Mouse (Mus musculus): Measurements from ENCODE around the gene Foxs1. TPM values are rescaled to one million over a fixed set of nuclear protein-coding genes. Genes with fewer than 3 reads are reported as not detected.

Gene Foxs1
- polyA plus RNA-seq, 1 experiment from 2014 or later = 9.3 TPM

- Histone ChIP-seq H3K9me3 (ENCODE audit: control insufficient read depth, low read length) (no peaks in the 10 kb centered on the region), H3K4me3 (ENCODE audit: low read length) (no peak overlapping the region), H3K9ac (ENCODE audit: low read length) (no peak overlapping the region), H3K4me1 (replicated peaks; ENCODE audit: control insufficient read depth, insufficient read depth, low read length) (peaks cover 6% of the 10 kb centered on the region; the same call in 1 of the 2 replicates), H3K27ac (ENCODE audit: low read length) (no peak overlapping the region), H3K27me3 (ENCODE audit: control insufficient read depth, insufficient read depth, low read depth, low read length) (no peaks in the 10 kb centered on the region), H3K36me3 (ENCODE audit: control insufficient read depth, insufficient read depth, low read length) (no peaks in the 10 kb centered on the region), H3K4me2 (ENCODE audit: low read depth, low read length) (no peak overlapping the region)
- 88% methylated on average over 15 of the region's 15 CpGs for WGBS
- no peak for ATAC-seq (ENCODE audit: low read depth)
Measured at GRCm38 (mm10) chr2:152901296-152901695, 31.7 kb downstream of the Foxs1 start.

- Histone ChIP-seq H3K9ac (ENCODE audit: low read length) (no peak overlapping the region), H3K36me3 (ENCODE audit: control insufficient read depth, insufficient read depth, low read length) (peaks cover 14% of the 10 kb centered on the region), H3K4me3 (ENCODE audit: low read length) (no peak overlapping the region), H3K27ac (ENCODE audit: low read length) (no peak overlapping the region), H3K27me3 (ENCODE audit: control insufficient read depth, insufficient read depth, low read depth, low read length) (no peaks in the 10 kb centered on the region), H3K4me1 (replicated peaks; ENCODE audit: control insufficient read depth, insufficient read depth, low read length) (no peaks in the 10 kb centered on the region), H3K4me2 (ENCODE audit: low read depth, low read length) (no peak overlapping the region), H3K9me3 (ENCODE audit: control insufficient read depth, low read length) (no peaks in the 10 kb centered on the region)
- 58% methylated on average over 6 of the region's 6 CpGs for WGBS
- ATAC-seq (ENCODE audit: low read depth) = no peak
Measured at GRCm38 (mm10) chr2:152899011-152899410, 34.0 kb downstream of the Foxs1 start.

GRCm38 (mm10) chr2:152896926-152897325, 36.1 kb downstream of the Foxs1 start:
- Histone ChIP-seq H3K27me3 (ENCODE audit: control insufficient read depth, insufficient read depth, low read depth, low read length) (no peaks in the 10 kb centered on the region), H3K27ac (ENCODE audit: low read length) (no peak overlapping the region), H3K4me3 (ENCODE audit: low read length) (no peak overlapping the region), H3K4me1 (replicated peaks; ENCODE audit: control insufficient read depth, insufficient read depth, low read length) (no peaks in the 10 kb centered on the region), H3K9me3 (ENCODE audit: control insufficient read depth, low read length) (no peaks in the 10 kb centered on the region), H3K36me3 (ENCODE audit: control insufficient read depth, insufficient read depth, low read length) (peaks cover 33% of the 10 kb centered on the region), H3K9ac (ENCODE audit: low read length) (no peak overlapping the region), H3K4me2 (ENCODE audit: low read depth, low read length) (no peak overlapping the region)
- ATAC-seq (ENCODE audit: low read depth) = no peak
- 77% methylated on average over 3 of the region's 3 CpGs for WGBS

- no peak overlapping the region for H3K9ac ChIP-seq (ENCODE audit: low read length)
- H3K4me1 ChIP-seq (replicated peaks; ENCODE audit: control insufficient read depth, insufficient read depth, low read length) = no peaks in the 10 kb centered on the region
- no peak overlapping the region for H3K4me3 ChIP-seq (ENCODE audit: low read length)
- peaks cover 38% of the 10 kb centered on the region for H3K36me3 ChIP-seq (ENCODE audit: control insufficient read depth, insufficient read depth, low read length)
- no peak overlapping the region for H3K27ac ChIP-seq (ENCODE audit: low read length)
- 89% methylated on average over 9 of the region's 9 CpGs for WGBS
- no peak for ATAC-seq (ENCODE audit: low read depth)
- H3K27me3 ChIP-seq (ENCODE audit: control insufficient read depth, insufficient read depth, low read depth, low read length) = no peaks in the 10 kb centered on the region
- H3K9me3 ChIP-seq (ENCODE audit: control insufficient read depth, low read length) = no peaks in the 10 kb centered on the region
- H3K4me2 ChIP-seq (ENCODE audit: low read depth, low read length) = no peak overlapping the region
Measured at GRCm38 (mm10) chr2:152895834-152896233, 37.2 kb downstream of the Foxs1 start.

- Histone ChIP-seq H3K27ac (ENCODE audit: low read length) (no peak overlapping the region), H3K36me3 (ENCODE audit: control insufficient read depth, insufficient read depth, low read length) (peaks cover 59% of the 10 kb centered on the region), H3K9me3 (ENCODE audit: control insufficient read depth, low read length) (no peaks in the 10 kb centered on the region), H3K9ac (ENCODE audit: low read length) (no peak overlapping the region), H3K4me3 (ENCODE audit: low read length) (no peak overlapping the region), H3K27me3 (ENCODE audit: control insufficient read depth, insufficient read depth, low read depth, low read length) (no peaks in the 10 kb centered on the region), H3K4me1 (replicated peaks; ENCODE audit: control insufficient read depth, insufficient read depth, low read length) (no peaks in the 10 kb centered on the region), H3K4me2 (ENCODE audit: low read depth, low read length) (no peak overlapping the region)
- 87% methylated on average over 5 of the region's 5 CpGs for WGBS
- ATAC-seq (ENCODE audit: low read depth) = no peak
Measured at GRCm38 (mm10) chr2:152888774-152889173, 44.2 kb downstream of the Foxs1 start.

GRCm38 (mm10) chr2:152887230-152887629, 45.8 kb downstream of the Foxs1 start:
- H3K36me3 ChIP-seq (ENCODE audit: control insufficient read depth, insufficient read depth, low read length) = peaks cover 51% of the 10 kb centered on the region
- no peak overlapping the region for H3K4me2 ChIP-seq (ENCODE audit: low read depth, low read length)
- H3K4me1 ChIP-seq (replicated peaks; ENCODE audit: control insufficient read depth, insufficient read depth, low read length) = no peaks in the 10 kb centered on the region
- ATAC-seq (ENCODE audit: low read depth) = no peak
- no peaks in the 10 kb centered on the region for H3K27me3 ChIP-seq (ENCODE audit: control insufficient read depth, insufficient read depth, low read depth, low read length)
- H3K9ac ChIP-seq (ENCODE audit: low read length) = no peak overlapping the region
- H3K9me3 ChIP-seq (ENCODE audit: control insufficient read depth, low read length) = no peaks in the 10 kb centered on the region
- no peak overlapping the region for H3K27ac ChIP-seq (ENCODE audit: low read length)
- 90% methylated on average over 3 of the region's 3 CpGs for WGBS
- no peak overlapping the region for H3K4me3 ChIP-seq (ENCODE audit: low read length)

GRCm38 (mm10) chr2:152884101-152884645, 48.8 kb downstream of the Foxs1 start:
- H3K36me3 ChIP-seq (ENCODE audit: control insufficient read depth, insufficient read depth, low read length) = peaks cover 49% of the 10 kb centered on the region
- H3K4me3 ChIP-seq (ENCODE audit: low read length) = no peak overlapping the region
- no peak for ATAC-seq (ENCODE audit: low read depth)
- 92% methylated on average over 6 of the region's 6 CpGs for WGBS
- H3K4me2 ChIP-seq (ENCODE audit: low read depth, low read length) = no peak overlapping the region
- no peak overlapping the region for H3K9ac ChIP-seq (ENCODE audit: low read length)
- H3K4me1 ChIP-seq (replicated peaks; ENCODE audit: control insufficient read depth, insufficient read depth, low read length) = no peaks in the 10 kb centered on the region
- no peak overlapping the region for H3K27ac ChIP-seq (ENCODE audit: low read length)
- no peaks in the 10 kb centered on the region for H3K27me3 ChIP-seq (ENCODE audit: control insufficient read depth, insufficient read depth, low read depth, low read length)
- no peaks in the 10 kb centered on the region for H3K9me3 ChIP-seq (ENCODE audit: control insufficient read depth, low read length)

Other genes with a start within 250 kb of the Foxs1 start
- gene Mcts2, start 246.2 kb downstream of the Foxs1 start, polyA plus RNA-seq (2015; fragmentation: Nextera tagmentation; extraction: Ambion mirVana) = 26.1 and 27.4 TPM in 2 replicates
- gene Id1, start 197.0 kb downstream of the Foxs1 start, polyA plus RNA-seq (2015; fragmentation: Nextera tagmentation; extraction: Ambion mirVana) = 186 and 189 TPM in 2 replicates
- gene Cox4i2, start 179.0 kb downstream of the Foxs1 start, polyA plus RNA-seq (2015; fragmentation: Nextera tagmentation; extraction: Ambion mirVana) = 99.6 and 104 TPM in 2 replicates
- 120 and 121 TPM in 2 replicates for gene Bcl2l1, start 101.5 kb downstream of the Foxs1 start, polyA plus RNA-seq (2015; fragmentation: Nextera tagmentation; extraction: Ambion mirVana)
- 85.8 and 101 TPM in 2 replicates for gene Tpx2, start 85.2 kb downstream of the Foxs1 start, polyA plus RNA-seq (2015; fragmentation: Nextera tagmentation; extraction: Ambion mirVana)
- 0.16 and 0.43 TPM in 2 replicates for gene Mylk2, start 21.9 kb downstream of the Foxs1 start, polyA plus RNA-seq (2015; fragmentation: Nextera tagmentation; extraction: Ambion mirVana)
- gene Dusp15, start 18.5 kb upstream of the Foxs1 start, polyA plus RNA-seq (2015; fragmentation: Nextera tagmentation; extraction: Ambion mirVana) = 0.14 TPM in 1 of 2 replicates, not detected in the other
- gene Ttll9, start 29.3 kb upstream of the Foxs1 start, polyA plus RNA-seq (2015; fragmentation: Nextera tagmentation; extraction: Ambion mirVana) = 1.5 and 2.5 TPM in 2 replicates
- 101 and 114 TPM in 2 replicates for gene Pdrg1, start 82.2 kb upstream of the Foxs1 start, polyA plus RNA-seq (2015; fragmentation: Nextera tagmentation; extraction: Ambion mirVana)
- gene Xkr7, start 98.6 kb upstream of the Foxs1 start, polyA plus RNA-seq (2015; fragmentation: Nextera tagmentation; extraction: Ambion mirVana) = not detected in 2 replicates
- 2.8 and 3.5 TPM in 2 replicates for gene Ccm2l, start 132.7 kb upstream of the Foxs1 start, polyA plus RNA-seq (2015; fragmentation: Nextera tagmentation; extraction: Ambion mirVana)
- gene Hck, start 175.3 kb upstream of the Foxs1 start, polyA plus RNA-seq (2015; fragmentation: Nextera tagmentation; extraction: Ambion mirVana) = 4.5 and 6.9 TPM in 2 replicates
- gene Tm9sf4, start 228.1 kb upstream of the Foxs1 start, polyA plus RNA-seq (2015; fragmentation: Nextera tagmentation; extraction: Ambion mirVana) = 74.9 and 79.0 TPM in 2 replicates

All from lung, embryonic 16.5 days (tissue).